In genomic region chr9:46012091-46013008, GRCm38 (mm10) we compare ENCODE assay signal across 8 mouse cellular contexts. TPM values are rescaled to one million over a fixed set of nuclear protein-coding genes. Genes with fewer than 3 reads are reported as not detected.
DNase-seq lines count a peak whose midpoint lies in the region; ATAC-seq and TF ChIP-seq lines count a peak whose summit lies in the region.

TSS of gene Pafah1b2 (minus strand) at chr9:46012690.
TSS of gene Sik3 (plus strand) at chr9:46012820.

- peak; percentile 88; the same call in 1 of the 2 replicates for TF ChIP-seq CTCF in thymus, adult 2 months (IDR thresholded peaks at IDR 0.05; ENCODE audit: borderline replicate concordance, control insufficient read depth, extremely low read depth, insufficient read depth, low read length, poor library complexity)

- peak within 1 kb of the TSS; percentile 96 for H3K27ac ChIP-seq in hindbrain, embryonic 10.5 days
- peak within 1 kb of the TSS; percentile 95 for H3K27ac ChIP-seq in lung, embryonic 16.5 days (ENCODE audit: low read length)
- H3K27ac ChIP-seq in thymus, adult 2 months (ENCODE audit: control insufficient read depth, insufficient read depth, low read length), result no peak within 1 kb of the TSS

- H3K36me3 ChIP-seq in hindbrain, embryonic 10.5 days, result no peaks in the 10 kb centered on the region
- H3K36me3 ChIP-seq in lung, embryonic 16.5 days (ENCODE audit: control insufficient read depth, insufficient read depth, low read length), result no peaks in the 10 kb centered on the region
- H3K36me3 ChIP-seq in thymus, adult 2 months (ENCODE audit: control insufficient read depth, insufficient read depth, low read length), result no peaks in the 10 kb centered on the region

- H3K9ac ChIP-seq in lung, embryonic 16.5 days (ENCODE audit: low read length), result peak within 1 kb of the TSS; percentile 99

- DNase-seq in NIH3T3 (ENCODE audit: low read depth), result peak; percentile 97
- DNase-seq in cerebellum, adult 9-11 months, result peak; percentile 96
- peak; percentile 92 to 97 for DNase-seq in frontal cortex, adult 2 months (ENCODE audit: extremely low spot score in 1 of 2, low spot score in 1 of 2)
- DNase-seq in hindbrain, embryonic 10.5 days (ENCODE audit: low spot score), result peak; percentile 96
- peak; percentile 95 for DNase-seq in layer of hippocampus, adult 9-11 months
- peak; percentile 94 for DNase-seq in ovary, adult 18-20 months (ENCODE audit: low spot score)
- DNase-seq in thymus, adult 2 months, result peak; percentile 95

- 0 out of 2 replicates have a peak, but pooled peaks have one; percentile 17 for TF ChIP-seq POLR2A in thymus, adult 2 months (IDR thresholded peaks at IDR 0.05; ENCODE audit: control insufficient read depth, extremely low read depth, insufficient read depth, low read length, poor library complexity)

- peaks cover 49% of the 10 kb centered on the region for H3K4me1 ChIP-seq in hindbrain, embryonic 10.5 days (replicated peaks)
- H3K4me1 ChIP-seq in lung, embryonic 16.5 days (replicated peaks; ENCODE audit: control insufficient read depth, insufficient read depth, low read length), result peaks cover 38% of the 10 kb centered on the region
- H3K4me1 ChIP-seq in thymus, adult 2 months (replicated peaks; ENCODE audit: control insufficient read depth, insufficient read depth, low read length), result peaks cover 19% of the 10 kb centered on the region

- peak within 1 kb of the TSS; percentile 78 for H3K4me2 ChIP-seq in lung, embryonic 16.5 days (ENCODE audit: low read depth, low read length)

- H3K9me3 ChIP-seq in hindbrain, embryonic 10.5 days, result no peaks in the 10 kb centered on the region
- H3K9me3 ChIP-seq in lung, embryonic 16.5 days (ENCODE audit: control insufficient read depth, low read length), result no peaks in the 10 kb centered on the region

- H3K27me3 ChIP-seq in hindbrain, embryonic 10.5 days (ENCODE audit: insufficient read depth, poor library complexity, severe bottlenecking), result no peaks in the 10 kb centered on the region
- H3K27me3 ChIP-seq in lung, embryonic 16.5 days (ENCODE audit: control insufficient read depth, insufficient read depth, low read depth, low read length), result no peaks in the 10 kb centered on the region
- no peaks in the 10 kb centered on the region for H3K27me3 ChIP-seq in thymus, adult 2 months (ENCODE audit: control insufficient read depth, insufficient read depth, low read length)

- 3% methylated on average over 76 of the region's 78 CpGs for WGBS in hindbrain, embryonic 10.5 days
- WGBS in lung, embryonic 16.5 days, result 3% methylated on average over 32 of the region's 78 CpGs
- 5% methylated on average over 75 of the region's 78 CpGs for WGBS in thymus, adult 2 months

- peak; percentile 89 for ATAC-seq in lung, embryonic 16.5 days (ENCODE audit: low read depth)

- H3K4me3 ChIP-seq in hindbrain, embryonic 10.5 days, result peak within 1 kb of the TSS; percentile 86
- peak within 1 kb of the TSS; percentile 98 for H3K4me3 ChIP-seq in lung, embryonic 16.5 days (ENCODE audit: low read length)
- peak within 1 kb of the TSS; percentile 64 for H3K4me3 ChIP-seq in thymus, adult 2 months (ENCODE audit: control insufficient read depth, insufficient read depth, low read length)

RNA-seq across cellular contexts. Expression of gene Pafah1b2, which starts in this region (rescaled TPM):
- polyA plus RNA-seq in frontal cortex, adult 2 months (2012; rRNA removed), result 99.0 and 106 TPM in 2 replicates
- polyA plus RNA-seq in hindbrain, embryonic 10.5 days (2016; fragmentation: Nextera tagmentation; extraction: Ambion mirVana), result 275 and 282 TPM in 2 replicates
- polyA plus RNA-seq in lung, embryonic 16.5 days (2015; fragmentation: Nextera tagmentation; extraction: Ambion mirVana), result 149 and 157 TPM in 2 replicates
- 24.4 and 27.3 TPM in 2 replicates for polyA plus RNA-seq in thymus, adult 2 months (2012; rRNA removed)

RNA-seq across cellular contexts. Expression of gene Sik3, which starts in this region (rescaled TPM):
- 54.9 and 56.6 TPM in 2 replicates for polyA plus RNA-seq in frontal cortex, adult 2 months (2012; rRNA removed)
- polyA plus RNA-seq in hindbrain, embryonic 10.5 days (2016; fragmentation: Nextera tagmentation; extraction: Ambion mirVana), result 6.1 and 7.1 TPM in 2 replicates
- polyA plus RNA-seq in lung, embryonic 16.5 days (2015; fragmentation: Nextera tagmentation; extraction: Ambion mirVana), result 5.2 and 5.8 TPM in 2 replicates
- 28.5 and 29.4 TPM in 2 replicates for polyA plus RNA-seq in thymus, adult 2 months (2012; rRNA removed)
